Mouse (Mus musculus): ENCODE data around the gene Ndufb10. TPM values are rescaled to one million over a fixed set of nuclear protein-coding genes. Genes with fewer than 3 reads are reported as not detected.
A peak's percentile ranks its signal among the peaks of the same experiment; 100 is the strongest.

Ndufb10 gene
- total RNA-seq, 2 experiments from 2014 or later = 400 to 516 TPM

- DNase-seq = peak; percentile 93
Observed at GRCm38 (mm10) chr17:24706982-24707800, 17.1 kb downstream of the Ndufb10 start, which contains the start of gene Tbl3. TSS of gene Tbl3 (minus strand) at chr17:24707660.

GRCm38 (mm10) chr17:24705821-24706220 is 18.5 kb downstream of the Ndufb10 start:
- no peak for DNase-seq

GRCm38 (mm10) chr17:24701251-24701650 is 23.0 kb downstream of the Ndufb10 start:
- no peak for DNase-seq

- no peak for DNase-seq
Observed at GRCm38 (mm10) chr17:24699473-24699872, 24.8 kb downstream of the Ndufb10 start.

- DNase-seq = no peak
Observed at GRCm38 (mm10) chr17:24698715-24699114, 25.6 kb downstream of the Ndufb10 start.

GRCm38 (mm10) chr17:24697985-24698384 is 26.3 kb downstream of the Ndufb10 start:
- no peak for DNase-seq

GRCm38 (mm10) chr17:24696011-24696697 is 28.1 kb downstream of the Ndufb10 start, which contains the start of the genes Gfer and Noxo1:
TSS of gene Gfer (minus strand) at chr17:24696156.
TSS of gene Noxo1 (plus strand) at chr17:24696234.
- DNase-seq = peak; percentile 93

GRCm38 (mm10) chr17:24695326-24696010 is 28.8 kb downstream of the Ndufb10 start:
- DNase-seq = no peak

- no peak for DNase-seq
Observed at GRCm38 (mm10) chr17:24692385-24692784, 31.9 kb downstream of the Ndufb10 start.

- DNase-seq = peak; percentile 14
Observed at GRCm38 (mm10) chr17:24689251-24690081, 34.8 kb downstream of the Ndufb10 start, which contains the start of gene Syngr3. TSS of gene Syngr3 (minus strand) at chr17:24689955.

GRCm38 (mm10) chr17:24687599-24687998 is 36.7 kb downstream of the Ndufb10 start:
- DNase-seq = no peak

- peak; percentile 39 for DNase-seq
Observed at GRCm38 (mm10) chr17:24687146-24687595, 37.1 kb downstream of the Ndufb10 start.

- peak; percentile 37 for DNase-seq
Observed at GRCm38 (mm10) chr17:24686514-24686913, 37.8 kb downstream of the Ndufb10 start.

GRCm38 (mm10) chr17:24677500-24678080 is 46.7 kb downstream of the Ndufb10 start:
- DNase-seq = no peak

- no peak for DNase-seq
Observed at GRCm38 (mm10) chr17:24676877-24677276, 47.4 kb downstream of the Ndufb10 start.

- peak; percentile 74 for DNase-seq
Observed at GRCm38 (mm10) chr17:24676187-24676586, 48.1 kb downstream of the Ndufb10 start.

- DNase-seq = no peak
Observed at GRCm38 (mm10) chr17:24674277-24674676, 50.0 kb downstream of the Ndufb10 start.

GRCm38 (mm10) chr17:24672141-24672540 is 52.1 kb downstream of the Ndufb10 start:
- DNase-seq = no peak

Data from gastrocnemius, postnatal 10 days (tissue).